Mouse (Mus musculus) A20 (cell line): ENCODE results near the gene Psmb5.

Source experiments
- DNase-seq: peaks from one replicate; pipeline ENCODE4 v3.0.0-alpha.2; 2011; ENCODE audit warnings: low read depth, low spot score

The Psmb5 gene

GRCm38 (mm10) chr14:54617897-54618365, at the start of gene Psmb5:
TSS of gene Psmb5 (minus strand) at chr14:54618022.
- peak; percentile 95 for DNase-seq

- DNase-seq: no peak
These were observed 46.8 kb upstream of the Psmb5 start for GRCm38 (mm10) chr14:54664477-54665222.

- peak; percentile 70 for DNase-seq
These were observed 42.2 kb upstream of the Psmb5 start for GRCm38 (mm10) chr14:54660009-54660408.

GRCm38 (mm10) chr14:54653496-54653895, 35.7 kb upstream of the Psmb5 start:
- DNase-seq: peak; percentile 88

- peak; percentile 62 for DNase-seq
These were observed 35.0 kb upstream of the Psmb5 start for GRCm38 (mm10) chr14:54652787-54653186.

- peak; percentile 74 for DNase-seq
These were observed 33.7 kb upstream of the Psmb5 start for GRCm38 (mm10) chr14:54651556-54651955.

GRCm38 (mm10) chr14:54650621-54651454, 33.0 kb upstream of the Psmb5 start:
- peak; percentile 89 for DNase-seq

GRCm38 (mm10) chr14:54647900-54648299, 30.1 kb upstream of the Psmb5 start:
- no peak for DNase-seq

- no peak for DNase-seq
These were observed 29.2 kb upstream of the Psmb5 start for GRCm38 (mm10) chr14:54646898-54647636.

- DNase-seq: no peak
These were observed 28.6 kb upstream of the Psmb5 start for GRCm38 (mm10) chr14:54646455-54646854.

GRCm38 (mm10) chr14:54644294-54644693, 26.5 kb upstream of the Psmb5 start:
- no peak for DNase-seq

GRCm38 (mm10) chr14:54643011-54643410, 25.2 kb upstream of the Psmb5 start:
- no peak for DNase-seq

- DNase-seq: no peak
These were observed 24.6 kb upstream of the Psmb5 start for GRCm38 (mm10) chr14:54642224-54642944.

- peak; percentile 92 for DNase-seq
These were observed 23.6 kb upstream of the Psmb5 start, which contains the start of gene Cdh24 for GRCm38 (mm10) chr14:54641305-54641969. TSS of gene Cdh24 (minus strand) at chr14:54641364.

- DNase-seq: no peak
These were observed 23.1 kb upstream of the Psmb5 start, which contains the start of gene Gm17606 for GRCm38 (mm10) chr14:54640946-54641304. TSS of gene Gm17606 (plus strand) at chr14:54640952.

- DNase-seq: no peak
These were observed 22.3 kb upstream of the Psmb5 start for GRCm38 (mm10) chr14:54640121-54640520.

- DNase-seq: no peak
These were observed 20.4 kb upstream of the Psmb5 start for GRCm38 (mm10) chr14:54638210-54638609.

GRCm38 (mm10) chr14:54636954-54637353, 19.1 kb upstream of the Psmb5 start:
- peak; percentile 62 for DNase-seq

GRCm38 (mm10) chr14:54634182-54634581, 16.4 kb upstream of the Psmb5 start:
- peak; percentile 34 for DNase-seq

GRCm38 (mm10) chr14:54632252-54632651, 14.4 kb upstream of the Psmb5 start:
- no peak for DNase-seq

- no peak for DNase-seq
These were observed 13.4 kb upstream of the Psmb5 start for GRCm38 (mm10) chr14:54631240-54631599.
